Mouse (Mus musculus) hindbrain, embryonic 10.5 days (tissue): ENCODE measurements around the gene Gm10153. TPM values are rescaled to one million over a fixed set of nuclear protein-coding genes. Genes with fewer than 3 reads are reported as not detected.
"Not testable (repeated sequence)": the region's sequence is repeated elsewhere in the genome, so short reads cannot be mapped to it uniquely, and the experiment has no call there.

Source experiments
- DNase-seq: peaks from one replicate; pipeline ENCODE4 v3.0.0-alpha.2; 2017; ENCODE audit warnings: low spot score
- H3K27ac ChIP-seq: fragments of 300-500 bp; sonication (generic); 2 replicates; pipeline ENCODE4 v1.5.1; 2016; ENCODE audit warnings: mild to moderate bottlenecking, moderate library complexity
- H3K27me3 ChIP-seq: fragments of 300-500 bp; sonication (generic); 2 replicates; pipeline ENCODE4 v1.6.1; 2016; ENCODE audit warnings: mild to moderate bottlenecking; ENCODE audit not compliant: poor library complexity, insufficient read depth, severe bottlenecking
- H3K36me3 ChIP-seq: fragments of 300-500 bp; sonication (generic); 2 replicates; pipeline ENCODE4 v1.6.1; 2016; ENCODE audit warnings: mild to moderate bottlenecking, moderate library complexity
- H3K4me1 ChIP-seq: fragments of 300-500 bp; sonication (generic); replicated peaks from 2 replicates; pipeline ENCODE4 v1.6.1; 2016; ENCODE audit warnings: mild to moderate bottlenecking
- H3K4me3 ChIP-seq: fragments of 300-500 bp; sonication (generic); 2 replicates; pipeline ENCODE4 v1.5.1; 2016; ENCODE audit warnings: mild to moderate bottlenecking, moderate library complexity
- H3K9me3 ChIP-seq: fragments of 300-500 bp; sonication (generic); 2 replicates; pipeline ENCODE4 v1.6.1; 2016; ENCODE audit warnings: mild to moderate bottlenecking, moderate library complexity
- WGBS: fragments of 180-500 bp; shearing (Covaris S2); methylation state at CpG from one replicate; pipeline ENCODE4 v1.1.7; 2016; 5-methylcytosine and 5-hydroxymethylcytosine counted together
- polyA plus RNA-seq: library from polyadenylated mRNA; unstranded; fragments of >200 nt; fragmentation: Nextera tagmentation; extraction: Ambion mirVana; gene quantifications from 2 replicates; pipeline ENCODE4 v1.2.1, GENCODE M21; 2016

Gene Gm10153
- not detected in 2 replicates for polyA plus RNA-seq

DNA sequence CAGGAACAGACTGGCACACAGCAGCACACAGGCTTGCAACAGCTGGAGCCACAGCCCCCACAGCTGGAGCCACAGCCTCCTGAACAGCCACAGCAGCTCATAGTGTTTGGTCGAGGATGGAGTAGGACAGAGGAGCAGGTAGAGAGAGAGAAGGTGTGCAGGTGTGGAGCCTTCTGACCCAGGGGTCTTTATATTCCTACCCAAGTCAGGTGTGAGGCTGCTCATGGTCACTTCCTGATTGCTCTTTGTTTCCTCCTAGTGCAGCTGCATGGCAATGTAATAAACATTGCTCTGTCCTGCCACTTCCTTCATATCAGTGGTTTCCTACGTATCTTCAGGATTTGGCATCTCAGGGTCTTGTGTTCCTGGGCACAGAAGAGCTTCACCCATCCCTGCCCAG, at the start of gene Gm10153:
TSS of gene Gm10153 (minus strand) at position 101 of the 400 bp plus-strand sequence.
- H3K36me3 ChIP-seq = no peaks in the 10 kb centered on the region
- no peaks in the 10 kb centered on the region for H3K27me3 ChIP-seq
- H3K9me3 ChIP-seq = no peaks in the 10 kb centered on the region
- DNase-seq = no peak
- no peak within 1 kb of the TSS for H3K27ac ChIP-seq
- no peaks in the 10 kb centered on the region for H3K4me1 ChIP-seq
- H3K4me3 ChIP-seq = no peak within 1 kb of the TSS
- 53% methylated on average over 2 of the region's 2 CpGs for WGBS

DNA sequence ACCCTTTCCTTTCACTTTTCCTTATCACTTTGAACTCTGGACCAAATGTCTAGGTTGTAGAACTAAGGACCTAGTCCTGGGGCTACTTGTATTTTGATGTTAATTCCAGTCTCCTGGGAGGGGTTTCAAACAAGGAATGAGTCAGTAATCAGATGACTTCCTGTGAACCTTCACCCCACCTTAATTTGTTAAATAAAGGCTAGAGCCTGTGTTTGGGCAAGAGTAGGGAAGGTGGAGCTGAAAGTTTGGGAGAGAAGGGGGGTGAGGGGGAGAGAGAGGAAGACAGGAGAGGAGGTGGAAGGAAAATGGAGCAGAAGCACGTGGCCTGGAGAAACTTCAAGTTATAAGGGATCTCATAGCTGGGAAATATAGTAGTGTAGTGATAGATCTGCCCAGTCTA, 41.4 kb upstream of the Gm10153 start:
- H3K27me3 ChIP-seq = no peaks in the 10 kb centered on the region
- H3K9me3 ChIP-seq = peaks cover 20% of the 10 kb centered on the region
- peaks cover 7% of the 10 kb centered on the region; the same call in 1 of the 2 replicates for H3K4me1 ChIP-seq
- H3K27ac ChIP-seq = no peak overlapping the region
- 47% methylated on average over 1 of the region's 1 CpGs for WGBS
- H3K4me3 ChIP-seq = no peak overlapping the region
- DNase-seq = no peak
- no peaks in the 10 kb centered on the region for H3K36me3 ChIP-seq

DNA sequence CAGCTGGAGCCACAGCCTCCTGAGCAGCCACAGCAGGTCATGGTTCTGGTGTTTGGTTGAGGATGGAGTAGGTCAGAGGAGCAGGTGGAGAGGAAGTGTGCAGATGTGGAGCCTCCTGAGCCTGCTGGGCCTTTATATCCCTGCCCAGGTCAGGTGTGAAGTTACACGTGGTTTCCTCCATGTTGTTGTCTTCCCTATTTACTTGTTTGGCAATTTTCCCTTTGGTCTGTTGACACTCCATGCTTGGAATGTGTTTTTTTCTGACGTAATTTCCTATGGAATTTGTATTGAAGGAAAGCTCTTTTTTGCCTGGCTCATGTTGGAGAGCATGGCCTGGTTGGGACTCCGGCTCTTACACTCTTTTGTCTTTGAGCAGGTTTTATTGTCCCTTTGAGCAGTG, 39.7 kb upstream of the Gm10153 start, which contains the start of gene Krtap5-5:
TSS of gene Krtap5-5 (minus strand) at position 101 of the 400 bp plus-strand sequence.
- not testable (repeated sequence) for H3K27ac ChIP-seq, DNase-seq, H3K36me3 ChIP-seq, H3K9me3 ChIP-seq, H3K4me1 ChIP-seq, H3K27me3 ChIP-seq, H3K4me3 ChIP-seq
- WGBS = 55% methylated on average over 3 of the region's 3 CpGs

DNA sequence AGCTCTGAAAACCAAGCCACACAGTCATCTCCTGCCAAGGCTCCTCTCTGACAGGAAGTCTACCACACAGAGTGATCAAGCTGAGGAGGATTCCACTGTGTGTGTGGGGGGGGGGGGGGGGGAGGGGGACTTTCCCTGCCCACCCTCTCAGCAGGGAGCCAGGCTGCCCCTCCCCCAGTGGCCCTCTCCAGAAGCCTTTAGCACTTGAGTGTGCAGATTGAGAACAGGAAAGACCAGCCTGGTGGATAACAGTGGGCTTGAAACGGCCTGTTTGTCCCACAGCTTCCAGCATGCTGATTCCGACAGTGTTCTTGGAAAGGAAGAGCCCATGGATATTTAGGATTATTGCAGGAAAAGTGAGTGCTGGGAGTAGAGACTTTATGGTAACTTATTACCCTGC, 34.3 kb upstream of the Gm10153 start:
- Histone ChIP-seq H3K36me3 (no peaks in the 10 kb centered on the region), H3K9me3 (no peaks in the 10 kb centered on the region), H3K4me3 (no peak overlapping the region), H3K27ac (no peak overlapping the region), H3K27me3 (no peaks in the 10 kb centered on the region), H3K4me1 (peaks cover 4% of the 10 kb centered on the region)
- WGBS = 44% methylated on average over 2 of the region's 2 CpGs
- DNase-seq = no peak

DNA sequence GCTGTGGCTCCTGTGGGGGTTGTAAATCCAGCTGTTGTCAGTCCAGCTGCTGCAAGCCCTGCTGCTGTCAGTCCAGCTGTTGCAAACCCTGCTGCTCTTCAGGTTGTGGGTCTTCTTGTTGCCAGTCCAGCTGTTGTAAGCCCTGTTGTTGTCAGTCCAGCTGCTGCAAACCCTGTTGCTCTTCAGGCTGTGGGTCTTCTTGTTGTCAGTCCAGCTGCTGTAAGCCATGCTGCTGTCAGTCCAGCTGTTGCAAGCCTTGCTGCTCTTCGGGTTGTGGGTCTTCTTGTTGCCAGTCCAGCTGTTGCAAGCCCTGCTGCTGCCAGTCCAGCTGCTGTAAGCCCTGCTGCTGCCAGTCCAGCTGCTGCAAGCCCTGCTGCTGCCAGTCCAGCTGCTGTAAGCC, 21.9 kb upstream of the Gm10153 start:
- not testable (repeated sequence) for DNase-seq, H3K4me1 ChIP-seq, H3K36me3 ChIP-seq, H3K4me3 ChIP-seq, H3K9me3 ChIP-seq, H3K27ac ChIP-seq, H3K27me3 ChIP-seq
- 66% methylated on average over 1 of the region's 1 CpGs for WGBS

DNA sequence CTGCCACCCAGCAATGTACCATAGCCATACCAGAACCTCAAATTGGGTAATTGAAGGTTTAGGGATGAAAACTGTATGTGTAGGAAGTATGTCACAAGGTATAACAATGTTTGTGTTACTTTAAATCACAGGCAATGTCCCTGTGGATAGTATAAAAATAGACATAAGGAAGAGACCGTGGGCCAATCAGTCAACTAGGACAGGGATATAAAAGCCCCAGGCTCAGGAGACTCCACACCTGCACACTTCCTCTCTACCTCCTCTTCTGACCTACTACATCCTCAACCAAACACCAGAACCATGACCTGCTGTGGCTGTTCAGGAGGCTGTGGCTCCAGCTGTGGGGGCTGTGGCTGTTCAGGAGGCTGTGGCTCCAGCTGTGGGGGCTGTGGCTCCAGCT, 21.4 kb upstream of the Gm10153 start, which contains the start of gene Gm7579:
TSS of gene Gm7579 (plus strand) at position 301 of the 400 bp plus-strand sequence.
- Histone ChIP-seq H3K27ac (no peak within 1 kb of the TSS), H3K27me3 (no peaks in the 10 kb centered on the region), H3K4me1 (no peaks in the 10 kb centered on the region), H3K36me3 (no peaks in the 10 kb centered on the region), H3K4me3 (no peak within 1 kb of the TSS), H3K9me3 (no peaks in the 10 kb centered on the region)
- WGBS = 89% methylated on average over 1 of the region's 1 CpGs
- no peak for DNase-seq

DNA sequence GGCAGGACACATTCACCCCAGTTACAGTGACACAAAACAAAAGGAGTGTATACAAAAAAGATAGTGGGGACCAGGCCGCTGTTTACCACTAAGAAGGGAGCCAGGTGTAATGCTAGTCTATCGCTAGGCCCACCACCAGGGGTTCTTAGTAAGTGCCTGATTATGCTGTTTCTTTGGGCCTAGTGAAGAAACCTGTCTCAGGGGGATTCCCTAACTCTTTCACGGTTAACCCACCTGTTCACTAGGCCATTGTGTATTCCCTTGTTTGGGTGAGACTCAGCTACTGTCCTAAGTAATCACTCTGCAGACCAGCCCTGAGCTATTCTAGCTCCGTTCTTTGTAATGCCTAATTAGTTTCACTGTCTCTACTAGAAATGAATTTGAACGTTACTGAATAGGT, 16.7 kb upstream of the Gm10153 start:
- not testable (repeated sequence) for H3K9me3 ChIP-seq, H3K4me1 ChIP-seq, H3K4me3 ChIP-seq, H3K27ac ChIP-seq, DNase-seq, H3K27me3 ChIP-seq, H3K36me3 ChIP-seq
- 74% methylated on average over 5 of the region's 5 CpGs for WGBS

DNA sequence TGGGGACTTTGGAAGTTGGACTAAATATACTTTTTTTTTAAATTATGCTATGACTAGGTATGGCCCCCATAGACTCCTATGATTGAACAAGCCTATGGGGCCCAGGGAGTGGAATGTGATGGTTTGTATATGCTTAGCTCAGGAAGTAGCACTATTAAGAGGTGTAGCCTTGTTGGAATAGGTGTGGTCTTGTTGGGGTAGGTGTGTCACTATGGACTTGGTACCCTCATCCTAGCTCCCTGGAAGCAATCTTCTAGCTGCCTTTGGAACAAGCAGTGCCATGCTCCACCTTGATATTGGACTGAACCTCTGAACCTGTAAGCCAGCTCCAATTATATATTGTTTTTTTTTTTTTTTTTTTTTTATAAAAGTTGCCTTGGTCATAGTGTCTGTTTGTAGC, 15.3 kb upstream of the Gm10153 start:
- H3K4me1 ChIP-seq = no peaks in the 10 kb centered on the region
- DNase-seq = no peak
- no peaks in the 10 kb centered on the region for H3K9me3 ChIP-seq
- no peak overlapping the region for H3K27ac ChIP-seq
- no peaks in the 10 kb centered on the region for H3K27me3 ChIP-seq
- H3K36me3 ChIP-seq = no peaks in the 10 kb centered on the region
- no peak overlapping the region for H3K4me3 ChIP-seq

DNA sequence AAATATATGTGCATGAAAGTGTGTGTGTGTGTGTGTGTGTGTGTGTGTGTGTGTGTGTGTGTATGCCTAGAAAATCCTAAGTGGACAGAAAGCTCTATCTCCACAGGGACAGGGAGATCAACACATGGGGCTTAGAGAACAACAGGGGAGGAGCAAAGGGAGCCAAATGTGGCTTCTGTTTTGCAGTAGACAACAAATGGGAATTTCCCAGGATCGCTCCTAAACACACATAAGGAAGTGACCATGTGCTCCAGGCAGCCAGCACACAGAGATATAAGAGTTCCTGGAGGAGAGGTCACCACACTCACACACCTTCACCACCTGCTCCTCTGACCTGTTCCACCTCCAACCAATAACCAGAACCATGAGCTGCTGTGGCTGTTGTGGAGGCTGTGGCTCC, 10.9 kb upstream of the Gm10153 start, which contains the start of gene Krtap5-3:
TSS of gene Krtap5-3 (plus strand) at position 301 of the 400 bp plus-strand sequence.
- 75% methylated on average over 1 of the region's 1 CpGs for WGBS
- no peak within 1 kb of the TSS for H3K27ac ChIP-seq
- no peaks in the 10 kb centered on the region for H3K36me3 ChIP-seq
- H3K4me1 ChIP-seq = no peaks in the 10 kb centered on the region
- DNase-seq = no peak
- no peaks in the 10 kb centered on the region for H3K9me3 ChIP-seq
- no peaks in the 10 kb centered on the region for H3K27me3 ChIP-seq
- H3K4me3 ChIP-seq = no peak within 1 kb of the TSS

DNA sequence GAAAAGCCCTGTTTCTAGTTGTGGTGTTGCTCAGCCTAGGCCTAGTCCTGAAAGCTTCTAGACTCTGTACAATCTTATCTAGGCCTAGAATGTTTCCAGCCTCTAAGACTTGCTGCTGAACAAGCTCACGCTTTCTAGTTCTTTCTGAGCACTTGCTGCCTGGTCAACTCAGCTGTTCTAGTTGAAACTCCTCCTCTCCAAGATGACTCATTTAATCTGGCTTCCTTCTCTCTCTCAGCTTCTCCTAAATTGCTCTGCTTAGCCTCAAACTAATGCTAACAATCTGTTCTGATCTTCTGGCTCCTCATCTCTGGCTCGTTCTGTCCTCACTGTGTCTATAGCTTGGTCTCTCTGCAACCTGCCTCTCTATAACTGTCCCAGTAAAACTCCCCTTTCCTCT, 8.6 kb upstream of the Gm10153 start:
- Histone ChIP-seq H3K4me3 (no peak overlapping the region), H3K27me3 (no peaks in the 10 kb centered on the region), H3K36me3 (no peaks in the 10 kb centered on the region), H3K9me3 (no peaks in the 10 kb centered on the region), H3K4me1 (no peaks in the 10 kb centered on the region), H3K27ac (no peak overlapping the region)
- DNase-seq = no peak
- 87% methylated on average over 2 of the region's 2 CpGs for WGBS

DNA sequence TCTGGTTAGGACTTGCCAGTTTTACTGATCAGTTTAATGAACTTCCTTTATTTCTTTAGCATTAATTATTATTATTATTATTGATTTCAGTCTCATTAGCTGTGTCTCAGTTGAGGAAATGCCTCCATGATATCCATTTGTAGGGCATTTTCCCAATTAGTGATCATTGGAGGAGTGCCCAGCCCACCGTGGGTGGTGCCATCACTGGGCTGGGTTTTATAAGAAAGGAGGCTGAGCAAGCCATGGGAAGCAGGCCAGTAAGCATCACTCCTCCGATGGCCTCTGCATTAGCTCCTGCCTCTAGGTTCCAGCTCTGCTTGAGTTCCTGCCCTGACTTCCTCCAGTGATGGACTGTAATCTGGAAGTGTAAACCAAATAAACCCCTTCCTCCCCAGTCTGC, 2.0 kb downstream of the Gm10153 start:
- H3K27me3 ChIP-seq = no peaks in the 10 kb centered on the region
- no peaks in the 10 kb centered on the region; the same call in 1 of the 2 replicates for H3K9me3 ChIP-seq
- WGBS = 83% methylated on average over 2 of the region's 2 CpGs
- H3K27ac ChIP-seq = no peak overlapping the region
- H3K36me3 ChIP-seq = no peaks in the 10 kb centered on the region
- no peaks in the 10 kb centered on the region for H3K4me1 ChIP-seq
- DNase-seq = no peak
- no peak overlapping the region for H3K4me3 ChIP-seq

DNA sequence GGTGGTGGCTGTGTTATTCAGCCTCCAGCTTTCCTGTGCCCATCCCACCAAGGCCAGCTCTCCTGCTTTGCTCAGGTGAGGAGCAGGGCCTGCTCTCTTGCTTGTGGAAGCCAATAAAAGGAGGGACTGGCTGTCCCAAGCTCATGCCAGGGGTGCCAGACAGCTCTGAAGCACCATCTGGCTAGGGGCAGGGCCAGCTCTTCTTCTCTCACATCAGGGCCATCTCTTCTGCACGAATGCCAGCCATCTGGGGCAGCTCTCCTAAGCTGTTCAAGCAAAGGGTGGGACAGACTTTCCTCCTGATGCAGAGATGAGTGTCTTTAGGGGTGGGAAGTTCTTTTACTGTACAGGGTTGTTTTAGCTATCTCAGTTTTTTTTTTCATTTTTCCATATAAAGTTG, 9.2 kb downstream of the Gm10153 start:
- Histone ChIP-seq H3K4me3 (no peak overlapping the region), H3K27me3 (no peaks in the 10 kb centered on the region), H3K4me1 (no peaks in the 10 kb centered on the region), H3K27ac (no peak overlapping the region), H3K36me3 (no peaks in the 10 kb centered on the region), H3K9me3 (no peaks in the 10 kb centered on the region; the same call in 1 of the 2 replicates)
- 62% methylated on average over 1 of the region's 1 CpGs for WGBS
- no peak for DNase-seq

DNA sequence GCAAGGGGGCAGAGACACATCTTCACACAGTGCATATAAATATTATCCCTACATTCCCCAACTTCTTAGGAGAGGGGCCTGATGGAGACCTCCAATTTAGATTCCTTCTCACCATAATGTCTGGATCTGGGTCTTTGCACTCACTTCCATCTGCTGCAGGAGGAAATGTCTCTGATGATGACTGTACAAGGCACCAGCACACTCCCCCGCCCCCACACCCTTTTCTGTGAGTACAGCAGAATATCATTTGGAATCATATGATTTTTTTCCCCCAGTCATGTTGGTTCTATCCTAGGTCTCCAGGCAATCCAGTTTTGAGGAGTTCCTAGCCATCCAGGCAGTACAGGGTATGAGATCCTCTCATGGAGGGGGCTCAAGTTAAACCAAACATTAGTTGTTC, 11.5 kb downstream of the Gm10153 start:
- 89% methylated on average over 1 of the region's 1 CpGs for WGBS
- no peak for DNase-seq
- Histone ChIP-seq H3K36me3 (no peaks in the 10 kb centered on the region), H3K27ac (no peak overlapping the region), H3K9me3 (no peaks in the 10 kb centered on the region), H3K27me3 (no peaks in the 10 kb centered on the region), H3K4me1 (no peaks in the 10 kb centered on the region), H3K4me3 (no peak overlapping the region)

DNA sequence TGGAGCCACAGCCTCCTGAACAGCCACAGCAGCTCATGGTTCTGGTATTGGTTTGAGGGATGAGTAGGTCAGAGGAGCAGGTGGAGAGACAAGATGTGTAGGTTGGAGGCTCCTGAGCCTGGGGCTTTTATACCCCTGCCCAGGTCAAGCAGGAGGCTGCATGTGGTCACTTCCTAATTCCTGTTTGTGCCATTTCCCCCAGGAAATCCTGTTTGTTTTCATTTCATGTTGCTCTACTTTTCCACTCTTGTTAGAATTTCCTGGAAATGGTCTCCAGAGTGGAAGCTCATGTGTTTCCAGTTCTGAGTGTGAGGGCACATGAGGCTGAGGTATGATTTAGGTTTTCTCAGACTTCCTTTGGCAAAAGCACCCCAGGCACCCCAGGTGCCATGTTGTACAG, 14.3 kb downstream of the Gm10153 start, which contains the start of gene Krtap5-2:
TSS of gene Krtap5-2 (minus strand) at position 101 of the 400 bp plus-strand sequence.
- not testable (repeated sequence) for DNase-seq, H3K27ac ChIP-seq, H3K9me3 ChIP-seq, H3K36me3 ChIP-seq, H3K4me1 ChIP-seq, H3K27me3 ChIP-seq, H3K4me3 ChIP-seq
